Mouse (Mus musculus): ENCODE results near the gene Klf11.

DNA sequence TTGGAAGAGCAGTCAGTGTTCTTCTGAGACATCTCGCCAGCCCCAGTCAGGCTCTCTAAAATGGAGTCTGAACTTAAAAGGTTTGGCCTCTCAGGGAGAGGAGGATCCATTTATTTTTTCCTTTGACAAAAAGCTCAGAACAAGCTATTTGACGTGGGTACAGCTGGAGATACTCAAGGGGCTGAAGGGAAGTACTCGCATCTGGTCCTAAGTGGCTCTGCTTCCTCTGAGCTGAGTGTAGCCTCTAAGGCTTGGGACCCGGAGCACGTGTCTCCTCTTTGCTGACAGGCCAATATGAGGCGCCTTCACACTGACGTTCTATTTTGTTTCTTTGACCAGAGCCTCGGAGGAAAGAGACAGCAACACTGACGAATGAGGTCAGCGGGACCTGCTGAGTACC lies 48.5 kb downstream of the Klf11 start:
- TF ChIP-seq CTCF (IDR thresholded peaks at IDR 0.05; ENCODE audit: insufficient read depth, low read length) (no peak), POLR2A (IDR thresholded peaks at IDR 0.05; ENCODE audit: borderline replicate concordance, extremely low read depth, low read depth, low read length) (no peak)
